Mouse (Mus musculus) central nervous system, embryonic 18 days (tissue): Measurements from ENCODE around the gene Scn3a. TPM values are rescaled to one million over a fixed set of nuclear protein-coding genes. Genes with fewer than 3 reads are reported as not detected.

Source experiments
- polyA plus RNA-seq: library from polyadenylated mRNA; depleted of rRNA; stranded (reverse); fragments of >200 nt; gene quantifications from 2 replicates; pipeline ENCODE4 v1.2.3, GENCODE M21; 2012; rRNA removed

Gene Scn3a
- polyA plus RNA-seq, result 48.0 and 48.3 TPM in 2 replicates

GRCm38 (mm10) chr2:65566793-65567787 is at the start of gene Scn3a:
Gene Scn3a (minus strand): TSS chr2:65567627.

Other genes starting within 250 kb of the Scn3a start
- gene Slc38a11, start 203.6 kb downstream of the Scn3a start, polyA plus RNA-seq, result 1.4 TPM in 2 replicates
- gene Scn2a, start 53.1 kb upstream of the Scn3a start, polyA plus RNA-seq, result 38.7 and 40.8 TPM in 2 replicates